Mouse (Mus musculus): ENCODE data around the gene Cdyl2. TPM values are rescaled to one million over a fixed set of nuclear protein-coding genes. Genes with fewer than 3 reads are reported as not detected.
A peak's percentile ranks its signal among the peaks of the same experiment; 100 is the strongest.

Cdyl2 gene
- polyA plus RNA-seq, 1 experiment from 2014 or later = 7.3 TPM

DNA sequence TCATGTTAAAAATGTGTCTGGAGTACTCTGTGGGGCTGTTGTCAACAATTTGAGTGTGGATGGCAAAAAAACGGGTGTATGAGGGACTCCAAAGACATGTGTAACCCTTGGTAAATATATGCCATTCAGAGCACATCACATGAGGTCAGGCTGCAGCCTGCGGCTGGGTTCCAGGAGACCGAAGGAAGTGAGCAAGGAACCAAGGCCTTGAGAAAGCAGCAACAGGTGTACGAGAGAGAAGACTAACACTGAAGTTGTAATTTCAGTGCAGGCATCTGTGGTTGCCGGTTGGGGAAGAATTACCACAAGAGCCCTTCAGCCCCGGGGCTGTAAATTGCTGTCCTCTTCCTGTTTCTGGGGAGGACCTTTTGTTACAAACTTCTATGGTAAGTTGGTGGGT is 133.1 kb downstream of the Cdyl2 start:
- Histone ChIP-seq H3K36me3 (ENCODE audit: control insufficient read depth, insufficient read depth, low read length) (no peaks in the 10 kb centered on the region), H3K27me3 (ENCODE audit: control insufficient read depth, insufficient read depth, low read depth, low read length) (no peaks in the 10 kb centered on the region), H3K9me3 (ENCODE audit: control insufficient read depth, low read length) (0 out of 2 replicates have a peak, but pooled peaks cover 2% of the 10 kb centered on the region), H3K27ac (ENCODE audit: low read length) (no peak overlapping the region), H3K4me2 (ENCODE audit: low read depth, low read length) (no peak overlapping the region), H3K9ac (ENCODE audit: low read length) (no peak overlapping the region), H3K4me1 (replicated peaks; ENCODE audit: control insufficient read depth, insufficient read depth, low read length) (no peaks in the 10 kb centered on the region), H3K4me3 (ENCODE audit: low read length) (no peak overlapping the region)
- ATAC-seq (ENCODE audit: low read depth) = no peak
- 69% methylated on average over 6 of the region's 6 CpGs for WGBS

DNA sequence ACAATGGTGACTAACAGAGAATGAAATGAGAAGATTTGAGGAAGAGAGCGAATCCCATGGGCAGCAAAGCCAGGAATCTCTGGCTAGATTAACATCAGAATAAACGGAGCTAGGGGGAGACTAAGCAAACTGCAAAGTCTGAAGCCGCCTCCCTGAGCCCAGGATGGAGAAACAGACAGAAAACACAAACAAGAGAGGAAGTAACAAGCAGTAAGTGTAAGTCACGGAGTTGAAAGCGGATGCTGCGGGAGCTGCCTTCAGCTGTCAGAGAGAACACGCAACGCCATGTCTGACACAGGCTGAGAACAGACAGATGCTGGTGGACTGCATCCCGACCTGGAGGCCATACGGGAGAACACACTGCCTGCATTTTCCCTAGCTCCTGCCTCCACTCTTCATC is 141.6 kb downstream of the Cdyl2 start:
- WGBS = 53% methylated on average over 10 of the region's 10 CpGs
- Histone ChIP-seq H3K4me3 (ENCODE audit: low read length) (no peak overlapping the region), H3K36me3 (ENCODE audit: control insufficient read depth, insufficient read depth, low read length) (no peaks in the 10 kb centered on the region), H3K9me3 (ENCODE audit: control insufficient read depth, low read length) (no peaks in the 10 kb centered on the region), H3K27ac (ENCODE audit: low read length) (no peak overlapping the region), H3K9ac (ENCODE audit: low read length) (no peak overlapping the region), H3K4me1 (replicated peaks; ENCODE audit: control insufficient read depth, insufficient read depth, low read length) (no peaks in the 10 kb centered on the region), H3K4me2 (ENCODE audit: low read depth, low read length) (no peak overlapping the region), H3K27me3 (ENCODE audit: control insufficient read depth, insufficient read depth, low read depth, low read length) (no peaks in the 10 kb centered on the region)
- ATAC-seq (ENCODE audit: low read depth) = no peak

DNA sequence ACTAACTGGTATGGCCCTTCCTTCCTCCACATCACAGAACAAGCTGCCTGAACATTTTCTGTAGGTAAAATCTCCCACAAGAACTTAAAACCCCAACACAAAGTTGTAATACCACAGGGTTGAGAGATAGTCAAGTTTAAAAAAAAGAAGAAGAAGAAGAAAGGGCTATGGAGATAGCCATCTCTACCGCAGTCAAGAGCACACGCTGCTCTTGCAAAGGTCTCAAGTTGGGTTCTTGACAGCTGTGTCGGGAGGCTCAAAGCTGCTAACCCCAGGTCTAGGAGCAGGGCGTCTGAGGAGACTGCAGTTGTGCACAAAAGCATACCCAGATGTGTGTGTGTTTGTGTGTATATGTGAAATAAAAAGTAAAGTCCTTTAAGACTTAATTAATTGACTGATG is 142.2 kb downstream of the Cdyl2 start:
- no peak overlapping the region for H3K4me3 ChIP-seq (ENCODE audit: low read length)
- WGBS = 83% methylated on average over 4 of the region's 4 CpGs
- H3K27ac ChIP-seq (ENCODE audit: low read length) = no peak overlapping the region
- no peaks in the 10 kb centered on the region for H3K36me3 ChIP-seq (ENCODE audit: control insufficient read depth, insufficient read depth, low read length)
- ATAC-seq (ENCODE audit: low read depth) = no peak
- no peak overlapping the region for H3K4me2 ChIP-seq (ENCODE audit: low read depth, low read length)
- no peaks in the 10 kb centered on the region for H3K9me3 ChIP-seq (ENCODE audit: control insufficient read depth, low read length)
- H3K4me1 ChIP-seq (replicated peaks; ENCODE audit: control insufficient read depth, insufficient read depth, low read length) = no peaks in the 10 kb centered on the region
- H3K9ac ChIP-seq (ENCODE audit: low read length) = no peak overlapping the region
- no peaks in the 10 kb centered on the region for H3K27me3 ChIP-seq (ENCODE audit: control insufficient read depth, insufficient read depth, low read depth, low read length)

DNA sequence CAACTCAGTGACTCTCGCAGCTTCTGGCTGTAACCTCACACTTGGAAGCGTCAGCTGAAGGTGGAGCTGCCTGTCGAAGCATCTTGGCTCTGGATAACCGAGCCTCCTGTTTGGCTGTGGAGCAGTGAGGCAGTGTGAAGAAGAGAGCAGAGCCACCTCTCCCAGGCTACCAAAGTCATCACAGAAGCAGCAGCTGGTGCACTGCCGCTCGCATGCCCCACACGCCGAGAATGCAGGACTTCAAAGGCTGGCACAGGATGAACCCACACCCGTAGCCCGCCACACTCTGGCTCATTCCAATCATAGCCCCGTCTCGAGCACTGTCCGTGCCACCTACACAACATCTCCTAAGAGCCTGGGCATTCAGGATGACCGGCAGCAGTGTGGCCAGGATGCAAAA is 142.7 kb downstream of the Cdyl2 start:
- ATAC-seq (ENCODE audit: low read depth) = no peak
- Histone ChIP-seq H3K27me3 (ENCODE audit: control insufficient read depth, insufficient read depth, low read depth, low read length) (no peaks in the 10 kb centered on the region), H3K9me3 (ENCODE audit: control insufficient read depth, low read length) (no peaks in the 10 kb centered on the region), H3K4me1 (replicated peaks; ENCODE audit: control insufficient read depth, insufficient read depth, low read length) (no peaks in the 10 kb centered on the region), H3K36me3 (ENCODE audit: control insufficient read depth, insufficient read depth, low read length) (no peaks in the 10 kb centered on the region), H3K4me2 (ENCODE audit: low read depth, low read length) (no peak overlapping the region), H3K4me3 (ENCODE audit: low read length) (no peak overlapping the region), H3K27ac (ENCODE audit: low read length) (no peak overlapping the region), H3K9ac (ENCODE audit: low read length) (no peak overlapping the region)
- 61% methylated on average over 14 of the region's 14 CpGs for WGBS

GRCm38 (mm10) chr8:116587616-116588468 is 144.9 kb downstream of the Cdyl2 start:
- H3K4me2 ChIP-seq (ENCODE audit: low read depth, low read length) = 0 out of 2 replicates have a peak overlapping the region, but pooled peaks have one; percentile 8
- no peaks in the 10 kb centered on the region for H3K4me1 ChIP-seq (replicated peaks; ENCODE audit: control insufficient read depth, insufficient read depth, low read length)
- H3K9ac ChIP-seq (ENCODE audit: low read length) = no peak overlapping the region
- H3K9me3 ChIP-seq (ENCODE audit: control insufficient read depth, low read length) = no peaks in the 10 kb centered on the region
- peak; percentile 41; the same call in 1 of the 2 replicates for ATAC-seq (ENCODE audit: low read depth)
- H3K27me3 ChIP-seq (ENCODE audit: control insufficient read depth, insufficient read depth, low read depth, low read length) = no peaks in the 10 kb centered on the region
- WGBS = 68% methylated on average over 19 of the region's 19 CpGs
- no peak overlapping the region for H3K4me3 ChIP-seq (ENCODE audit: low read length)
- H3K27ac ChIP-seq (ENCODE audit: low read length) = no peak overlapping the region
- no peaks in the 10 kb centered on the region; the same call in 1 of the 2 replicates for H3K36me3 ChIP-seq (ENCODE audit: control insufficient read depth, insufficient read depth, low read length)

- peak; percentile 36; the same call in 1 of the 2 replicates for ATAC-seq (ENCODE audit: low read depth)
- Histone ChIP-seq H3K36me3 (ENCODE audit: control insufficient read depth, insufficient read depth, low read length) (no peaks in the 10 kb centered on the region; the same call in 1 of the 2 replicates), H3K27ac (ENCODE audit: low read length) (no peak overlapping the region), H3K4me1 (replicated peaks; ENCODE audit: control insufficient read depth, insufficient read depth, low read length) (no peaks in the 10 kb centered on the region), H3K4me3 (ENCODE audit: low read length) (no peak overlapping the region), H3K9ac (ENCODE audit: low read length) (no peak overlapping the region), H3K9me3 (ENCODE audit: control insufficient read depth, low read length) (no peaks in the 10 kb centered on the region), H3K4me2 (ENCODE audit: low read depth, low read length) (no peak overlapping the region), H3K27me3 (ENCODE audit: control insufficient read depth, insufficient read depth, low read depth, low read length) (no peaks in the 10 kb centered on the region)
- WGBS = 64% methylated on average over 11 of the region's 11 CpGs
These were observed 151.3 kb downstream of the Cdyl2 start for GRCm38 (mm10) chr8:116581318-116582019.

DNA sequence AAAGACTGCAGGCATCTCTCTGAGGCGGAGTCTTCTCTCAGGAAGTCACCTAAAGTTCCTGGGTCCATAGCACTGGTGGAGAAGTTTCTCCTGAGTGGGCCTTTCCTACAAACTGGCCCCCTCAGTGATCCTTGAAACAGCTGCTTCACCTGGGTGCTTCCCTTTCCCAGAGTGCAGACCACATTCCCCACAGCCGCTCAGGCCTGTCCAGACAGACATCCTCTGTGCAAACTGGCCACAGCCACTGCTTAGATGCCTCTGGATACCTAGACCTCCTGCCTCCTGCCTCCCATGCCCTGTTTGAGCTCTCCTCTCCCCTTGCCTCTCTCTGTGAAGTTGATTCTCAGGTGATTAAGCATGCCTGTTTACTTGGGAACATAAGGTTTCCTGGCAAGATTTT is 156.1 kb downstream of the Cdyl2 start:
- H3K4me1 ChIP-seq (replicated peaks; ENCODE audit: control insufficient read depth, insufficient read depth, low read length) = no peaks in the 10 kb centered on the region
- ATAC-seq (ENCODE audit: low read depth) = no peak
- no peak overlapping the region for H3K4me2 ChIP-seq (ENCODE audit: low read depth, low read length)
- no peak overlapping the region for H3K9ac ChIP-seq (ENCODE audit: low read length)
- no peaks in the 10 kb centered on the region for H3K27me3 ChIP-seq (ENCODE audit: control insufficient read depth, insufficient read depth, low read depth, low read length)
- H3K27ac ChIP-seq (ENCODE audit: low read length) = no peak overlapping the region
- no peaks in the 10 kb centered on the region for H3K9me3 ChIP-seq (ENCODE audit: control insufficient read depth, low read length)
- peaks cover 4% of the 10 kb centered on the region; the same call in 1 of the 2 replicates for H3K36me3 ChIP-seq (ENCODE audit: control insufficient read depth, insufficient read depth, low read length)
- no peak overlapping the region for H3K4me3 ChIP-seq (ENCODE audit: low read length)
- 90% methylated on average over 2 of the region's 2 CpGs for WGBS

DNA sequence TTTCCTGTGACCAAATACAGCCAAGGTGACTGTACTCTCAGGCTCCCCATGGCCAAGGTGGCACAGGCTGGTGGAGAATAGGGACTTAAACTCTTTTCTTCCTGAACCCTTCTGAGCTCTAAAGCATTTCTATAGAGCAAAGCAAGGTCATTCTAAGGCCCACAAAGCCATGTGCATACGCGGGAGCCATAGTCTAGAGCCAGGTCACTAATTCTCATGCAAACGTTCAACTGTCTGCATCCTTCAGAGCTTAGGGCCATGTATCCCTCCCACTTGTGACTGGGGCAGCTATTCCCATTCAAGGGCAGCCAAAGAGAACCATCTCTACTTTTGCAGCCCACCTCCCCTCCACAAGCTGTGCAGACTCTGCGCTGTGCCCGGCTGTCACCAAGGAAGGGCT is 159.7 kb downstream of the Cdyl2 start:
- peaks cover 4% of the 10 kb centered on the region; the same call in 1 of the 2 replicates for H3K36me3 ChIP-seq (ENCODE audit: control insufficient read depth, insufficient read depth, low read length)
- H3K9ac ChIP-seq (ENCODE audit: low read length) = no peak overlapping the region
- no peak overlapping the region for H3K27ac ChIP-seq (ENCODE audit: low read length)
- no peaks in the 10 kb centered on the region for H3K27me3 ChIP-seq (ENCODE audit: control insufficient read depth, insufficient read depth, low read depth, low read length)
- H3K4me3 ChIP-seq (ENCODE audit: low read length) = no peak overlapping the region
- no peaks in the 10 kb centered on the region for H3K9me3 ChIP-seq (ENCODE audit: control insufficient read depth, low read length)
- no peak for ATAC-seq (ENCODE audit: low read depth)
- WGBS = 92% methylated on average over 5 of the region's 5 CpGs
- H3K4me2 ChIP-seq (ENCODE audit: low read depth, low read length) = no peak overlapping the region
- H3K4me1 ChIP-seq (replicated peaks; ENCODE audit: control insufficient read depth, insufficient read depth, low read length) = no peaks in the 10 kb centered on the region

GRCm38 (mm10) chr8:116552778-116553177 is 180.0 kb downstream of the Cdyl2 start:
- H3K4me3 ChIP-seq (ENCODE audit: low read length) = no peak overlapping the region
- H3K27me3 ChIP-seq (ENCODE audit: control insufficient read depth, insufficient read depth, low read depth, low read length) = no peaks in the 10 kb centered on the region
- no peaks in the 10 kb centered on the region for H3K4me1 ChIP-seq (replicated peaks; ENCODE audit: control insufficient read depth, insufficient read depth, low read length)
- H3K9ac ChIP-seq (ENCODE audit: low read length) = no peak overlapping the region
- H3K27ac ChIP-seq (ENCODE audit: low read length) = no peak overlapping the region
- no peaks in the 10 kb centered on the region for H3K36me3 ChIP-seq (ENCODE audit: control insufficient read depth, insufficient read depth, low read length)
- 68% methylated on average over 3 of the region's 3 CpGs for WGBS
- no peak overlapping the region for H3K4me2 ChIP-seq (ENCODE audit: low read depth, low read length)
- ATAC-seq (ENCODE audit: low read depth) = no peak
- H3K9me3 ChIP-seq (ENCODE audit: control insufficient read depth, low read length) = no peaks in the 10 kb centered on the region

Data from lung, embryonic 16.5 days (tissue).